Mouse (Mus musculus) layer of hippocampus, postnatal 36 days (tissue): ENCODE data around the gene Rragd. TPM values are rescaled to one million over a fixed set of nuclear protein-coding genes. Genes with fewer than 3 reads are reported as not detected.
"Not testable (repeated sequence)": the region's sequence is repeated elsewhere in the genome, so short reads cannot be mapped to it uniquely, and the experiment has no call there.

Experiments used
- DNase-seq, 2 experiments: peaks; one replicate each; pipeline ENCODE4 v3.0.0; 2022
- total RNA-seq, 2 experiments: library from RNA; stranded (reverse); gene quantifications; 2 replicates each; pipeline ENCODE4 v1.2.3; 2021

Rragd gene
- 10 to 100 TPM; 59.8 to 65.4 TPM for total RNA-seq

- peak in 1 of 2 experiments; percentile 12 for DNase-seq
Measured at GRCm38 (mm10) chr4:32982716-32983175, at the start of gene Rragd. TSS of gene Rragd (plus strand) at chr4:32983037.

DNA sequence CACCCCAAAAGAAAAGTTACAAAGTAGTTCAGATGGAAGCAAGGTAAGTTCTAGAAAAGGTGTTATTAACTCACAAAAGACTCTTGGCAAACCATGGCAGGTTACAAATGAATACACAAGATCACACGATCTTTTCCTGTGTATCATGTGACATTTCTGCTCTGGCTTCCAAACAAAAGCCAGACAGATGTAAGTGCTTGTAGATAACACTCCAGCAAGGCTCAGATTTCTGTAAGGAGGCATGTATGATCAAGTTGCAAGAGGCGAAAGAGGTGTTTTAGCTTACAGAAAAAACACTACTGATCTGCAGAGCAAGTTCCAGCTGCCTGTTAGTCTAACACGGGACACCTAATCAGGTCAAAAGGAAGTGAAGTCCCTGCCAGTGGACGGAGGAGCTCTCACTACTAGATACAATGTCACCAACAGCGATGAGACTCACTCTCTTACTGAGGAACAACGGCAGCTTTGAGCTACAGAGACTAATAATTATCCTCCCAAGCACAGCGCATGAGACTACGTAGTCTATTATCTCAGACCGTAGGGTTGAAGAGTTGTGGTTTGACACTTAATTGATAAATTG lies 46.0 kb upstream of the Rragd start:
- DNase-seq = no peak

DNA sequence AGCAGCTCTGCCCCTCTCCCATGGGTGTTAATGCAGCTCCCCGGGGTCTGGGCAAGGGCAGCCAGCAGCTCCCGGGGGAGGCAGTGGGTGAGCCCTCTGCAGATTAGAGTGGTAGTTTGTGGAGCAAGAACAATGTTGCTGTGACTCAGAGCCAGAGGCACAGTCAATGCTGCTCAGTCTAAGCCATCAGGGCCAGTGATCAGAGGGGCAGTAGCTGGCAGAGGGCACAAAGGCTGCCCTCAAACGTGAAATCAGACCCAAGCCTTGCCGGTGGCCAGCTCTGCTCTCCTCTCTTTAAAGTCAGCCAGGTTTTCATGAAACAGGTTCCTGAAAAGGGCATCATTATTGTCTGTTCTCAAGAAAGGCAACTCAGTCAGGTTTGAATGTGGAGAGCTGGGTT lies 43.3 kb upstream of the Rragd start:
- DNase-seq = peak in 1 of 2 experiments; percentile 31

GRCm38 (mm10) chr4:32939964-32940363 lies 42.9 kb upstream of the Rragd start:
- no peak for DNase-seq

DNA sequence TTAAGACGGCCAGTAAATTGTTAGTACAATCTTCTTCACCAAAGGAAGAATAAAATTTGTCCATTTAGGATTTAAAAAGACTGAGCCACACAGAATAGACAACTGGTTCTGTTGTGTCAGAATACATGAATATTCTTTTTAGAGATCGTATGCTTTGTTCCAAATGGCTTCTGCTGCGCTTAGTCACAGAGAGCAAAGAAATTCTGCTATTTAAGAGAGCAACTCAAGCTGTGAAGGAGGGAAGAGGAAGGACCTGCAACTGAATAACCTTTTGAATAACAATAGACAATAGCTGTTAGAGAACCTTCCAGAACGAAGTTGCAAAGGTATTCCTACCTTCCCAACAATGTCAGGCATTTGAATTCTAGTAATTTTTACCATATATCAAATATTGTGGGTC lies 41.9 kb upstream of the Rragd start:
- DNase-seq = no peak

DNA sequence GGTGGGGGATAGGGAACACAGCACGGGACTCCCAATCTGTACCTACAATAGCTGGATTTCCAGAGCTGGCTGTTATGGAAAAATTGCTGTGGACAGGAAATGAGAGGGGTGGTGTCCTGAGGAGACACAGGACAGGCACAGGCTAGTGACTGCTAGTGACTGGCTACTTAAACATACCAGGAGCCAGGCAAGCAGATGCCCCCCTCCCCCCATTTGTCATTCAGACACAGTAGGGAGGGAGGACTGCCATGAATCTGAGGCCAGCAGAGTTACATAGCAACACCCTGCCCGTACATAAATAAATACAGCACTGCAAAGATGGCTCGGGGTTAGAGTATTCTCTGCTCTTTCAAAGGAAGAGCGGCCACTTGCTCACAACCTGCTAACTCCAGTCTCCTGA lies 35.2 kb upstream of the Rragd start:
- no peak for DNase-seq

DNA sequence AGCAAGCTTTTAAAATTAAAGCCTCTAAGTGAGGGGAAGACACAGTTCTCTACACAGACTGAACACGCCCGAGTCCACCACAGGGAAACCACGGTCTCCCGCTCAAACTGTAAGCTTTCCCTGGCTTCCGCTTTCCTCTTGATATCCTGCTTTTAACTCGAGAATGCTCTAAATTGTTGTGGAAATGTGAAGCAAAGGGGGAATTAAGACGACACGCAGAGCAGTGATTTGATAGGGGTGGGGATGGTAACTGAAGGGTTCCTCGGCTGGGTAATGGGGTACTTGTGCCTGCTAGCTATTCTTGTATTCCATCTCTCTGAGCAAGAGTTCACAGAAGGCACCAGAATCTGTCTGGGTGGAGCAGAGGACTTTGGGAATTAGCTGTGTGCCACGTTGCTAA lies 34.1 kb upstream of the Rragd start:
- DNase-seq = no peak

DNA sequence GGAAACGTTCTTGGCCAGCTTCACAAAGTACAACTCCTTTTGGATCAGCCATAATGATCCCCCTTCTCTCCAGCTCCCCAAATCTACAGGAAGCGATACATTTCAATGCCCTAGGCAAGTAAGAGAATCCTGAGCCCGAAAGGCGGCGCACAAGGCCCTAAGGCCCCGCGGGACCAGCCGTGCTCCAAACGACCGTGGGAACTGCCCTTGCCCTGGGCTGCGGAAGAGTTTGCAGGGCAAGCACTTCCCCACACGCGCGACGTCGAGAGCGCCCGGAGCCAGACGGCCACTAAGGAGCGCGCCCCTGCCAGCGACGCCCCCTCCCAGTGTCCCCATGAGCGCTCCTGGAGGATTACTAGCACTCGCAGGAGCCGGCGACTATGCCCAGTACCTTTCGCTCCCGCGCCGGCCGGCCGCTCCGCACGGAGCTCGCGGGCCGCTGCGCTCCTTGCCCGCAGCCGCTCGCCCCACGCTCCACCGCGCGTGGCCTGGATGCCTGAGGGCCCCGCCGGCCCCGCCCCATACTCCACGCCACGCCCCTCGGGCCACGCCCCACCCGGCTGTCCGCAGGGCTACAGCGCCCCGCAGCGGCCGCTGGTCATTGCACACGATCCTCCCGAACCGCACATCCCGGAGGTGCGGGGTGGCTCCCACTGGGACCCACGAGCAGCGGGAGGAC lies 32.3 kb upstream of the Rragd start, which contains the start of gene Ankrd6:
TSS of gene Ankrd6 (minus strand) at position 486 of the 679 bp plus-strand sequence.
- DNase-seq = peak; percentile 82 to 86

- DNase-seq = no peak
Measured at GRCm38 (mm10) chr4:32951035-32951940, 31.5 kb upstream of the Rragd start.

- no peak for DNase-seq
Measured at GRCm38 (mm10) chr4:32952681-32953080, 30.2 kb upstream of the Rragd start.

GRCm38 (mm10) chr4:32956423-32956822 lies 26.4 kb upstream of the Rragd start:
- DNase-seq = no peak

DNA sequence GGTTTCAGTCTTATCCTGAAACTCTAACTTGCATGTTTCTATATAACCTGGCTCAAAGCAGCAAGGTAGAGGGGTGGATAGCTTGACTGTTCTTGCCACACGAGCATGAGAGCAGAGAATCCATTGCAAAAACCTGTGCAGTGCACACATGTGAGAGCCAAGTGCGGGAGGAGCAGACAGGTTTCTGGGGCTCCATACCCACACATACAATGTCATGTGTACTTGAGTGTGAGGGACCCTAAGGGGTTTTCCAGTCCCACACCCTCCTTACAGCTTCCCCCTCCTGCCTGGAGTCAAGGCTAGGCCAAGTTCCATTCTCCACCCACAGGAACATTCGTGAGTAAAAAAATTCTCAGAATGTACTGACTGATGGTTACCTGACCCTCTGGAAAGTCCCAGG lies 21.4 kb upstream of the Rragd start:
- DNase-seq = no peak

- DNase-seq = not testable (repeated sequence)
Measured at GRCm38 (mm10) chr4:32964619-32965018, 18.2 kb upstream of the Rragd start.

GRCm38 (mm10) chr4:32977331-32977730 lies 5.5 kb upstream of the Rragd start:
- DNase-seq = no peak

DNA sequence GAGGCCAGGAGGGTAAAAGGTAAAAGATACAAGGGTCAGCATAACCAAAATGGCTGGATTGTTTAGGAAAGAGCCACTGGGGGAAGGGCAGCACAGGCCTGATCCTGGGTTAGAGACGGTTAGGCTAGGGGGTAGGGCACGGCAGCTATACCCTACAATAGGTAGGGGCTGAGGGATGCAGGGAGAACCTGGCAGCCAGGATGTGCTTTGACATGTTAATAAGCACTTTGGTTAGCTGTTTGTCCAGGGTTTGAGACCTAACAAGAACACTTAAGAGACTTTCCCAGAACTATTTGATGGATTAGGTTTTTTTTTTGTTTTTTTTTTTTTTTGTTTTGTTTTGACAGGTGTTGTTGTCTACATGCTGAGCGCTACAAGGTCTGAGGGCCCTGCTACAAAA lies 2.8 kb upstream of the Rragd start:
- DNase-seq = no peak

GRCm38 (mm10) chr4:32981617-32982016 lies 1.2 kb upstream of the Rragd start:
- DNase-seq = no peak

DNA sequence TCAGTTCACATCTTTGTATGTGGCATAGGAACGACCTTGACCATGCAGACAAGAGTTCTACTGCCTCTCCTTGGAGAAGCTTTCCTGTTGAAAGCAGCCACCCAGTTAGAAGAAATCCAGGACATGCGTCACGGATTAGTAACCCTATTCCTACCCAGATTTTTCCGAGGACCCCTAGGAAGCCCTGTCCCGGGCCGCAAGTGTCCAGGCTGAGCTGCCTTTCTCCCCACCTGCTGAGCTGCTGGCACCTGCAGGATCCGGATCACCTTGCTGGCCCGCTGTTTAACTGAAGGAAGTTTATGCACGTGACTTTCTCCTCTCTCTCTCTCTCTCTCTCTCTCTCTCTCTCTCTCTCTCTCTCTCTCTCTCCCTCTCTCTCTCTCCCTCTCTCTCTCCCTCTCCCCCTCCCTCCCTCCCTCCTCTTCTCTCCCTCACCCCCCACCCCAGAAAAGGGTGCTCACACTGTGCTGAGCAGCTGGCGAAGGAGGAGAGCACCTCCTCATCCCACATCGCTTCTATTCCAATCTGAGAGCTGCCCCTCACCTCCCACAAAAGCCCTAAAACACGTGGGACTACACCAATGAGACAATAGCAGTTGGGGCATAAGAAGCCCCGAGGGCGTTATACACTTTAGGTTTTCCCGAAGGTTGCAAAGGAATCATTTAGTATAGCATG lies 659 bp upstream of the Rragd start:
- no peak for DNase-seq

DNA sequence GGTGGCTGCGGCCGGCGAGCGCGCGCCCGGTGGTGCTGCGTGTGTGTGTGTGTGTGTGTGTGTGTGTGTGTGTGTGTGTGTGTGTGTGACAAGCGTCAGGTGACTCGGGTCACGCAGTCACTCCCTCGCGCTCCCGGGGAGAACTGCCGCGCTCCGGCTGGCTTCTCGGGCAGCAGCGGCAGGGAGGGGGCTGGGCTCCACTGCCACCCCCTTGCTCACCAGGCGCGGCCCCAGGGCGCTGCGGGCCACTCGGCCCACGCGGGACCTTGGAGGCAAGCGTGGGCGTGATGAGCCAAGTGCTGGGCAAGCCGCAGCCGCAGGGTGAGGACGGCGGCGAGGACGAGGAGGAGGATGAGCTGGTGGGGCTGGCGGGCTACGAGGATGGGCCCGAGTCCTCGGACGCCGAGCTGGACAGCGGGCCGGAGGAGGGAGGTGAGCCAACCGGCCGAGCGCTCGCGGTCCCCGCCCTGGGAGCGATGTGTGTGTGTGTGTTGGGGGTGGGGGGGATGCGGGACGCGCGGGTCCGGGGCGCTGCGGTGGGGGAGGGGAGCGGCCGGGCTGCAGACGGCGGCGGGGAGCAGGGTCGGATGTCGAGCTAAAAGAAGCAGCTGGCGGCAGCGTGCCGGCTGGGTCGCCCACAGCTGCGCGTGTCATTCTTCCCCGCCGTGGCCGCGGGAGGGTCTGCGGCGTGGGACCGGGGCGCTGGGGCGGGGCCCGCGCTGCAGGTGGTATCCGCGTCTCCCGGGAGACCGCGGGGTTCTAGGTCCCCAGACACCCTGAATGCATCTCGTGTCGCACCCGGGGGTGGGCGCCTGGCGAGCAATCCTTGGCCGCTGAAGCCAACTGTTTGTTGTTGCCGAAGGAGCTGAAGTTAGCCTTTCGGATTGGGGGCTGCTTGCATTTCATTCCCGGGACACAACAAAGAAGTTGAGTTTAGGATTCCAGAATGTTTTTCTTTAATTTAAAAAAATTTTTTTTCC lies 629 bp downstream of the Rragd start:
- DNase-seq = peak; percentile 41 to 56

DNA sequence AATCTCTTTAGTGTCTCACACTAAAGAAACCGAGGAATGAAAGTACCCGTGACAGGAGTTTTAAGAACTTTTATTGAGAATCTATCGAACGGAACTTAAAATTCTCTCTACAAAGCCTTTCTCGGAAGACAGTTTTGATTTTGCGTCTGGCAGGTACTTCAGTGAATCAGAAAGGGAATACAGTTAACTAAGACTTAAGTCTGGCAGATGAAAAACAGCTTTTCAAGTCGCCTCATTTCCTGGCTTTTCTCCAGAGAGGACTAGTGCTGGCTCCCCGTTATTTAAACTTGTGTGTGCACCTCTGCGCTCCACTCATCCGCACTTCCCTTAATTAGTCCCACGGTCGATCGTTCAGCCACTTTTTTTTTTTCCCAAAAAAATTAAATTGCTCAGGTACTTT lies 1.4 kb downstream of the Rragd start:
- no peak for DNase-seq

DNA sequence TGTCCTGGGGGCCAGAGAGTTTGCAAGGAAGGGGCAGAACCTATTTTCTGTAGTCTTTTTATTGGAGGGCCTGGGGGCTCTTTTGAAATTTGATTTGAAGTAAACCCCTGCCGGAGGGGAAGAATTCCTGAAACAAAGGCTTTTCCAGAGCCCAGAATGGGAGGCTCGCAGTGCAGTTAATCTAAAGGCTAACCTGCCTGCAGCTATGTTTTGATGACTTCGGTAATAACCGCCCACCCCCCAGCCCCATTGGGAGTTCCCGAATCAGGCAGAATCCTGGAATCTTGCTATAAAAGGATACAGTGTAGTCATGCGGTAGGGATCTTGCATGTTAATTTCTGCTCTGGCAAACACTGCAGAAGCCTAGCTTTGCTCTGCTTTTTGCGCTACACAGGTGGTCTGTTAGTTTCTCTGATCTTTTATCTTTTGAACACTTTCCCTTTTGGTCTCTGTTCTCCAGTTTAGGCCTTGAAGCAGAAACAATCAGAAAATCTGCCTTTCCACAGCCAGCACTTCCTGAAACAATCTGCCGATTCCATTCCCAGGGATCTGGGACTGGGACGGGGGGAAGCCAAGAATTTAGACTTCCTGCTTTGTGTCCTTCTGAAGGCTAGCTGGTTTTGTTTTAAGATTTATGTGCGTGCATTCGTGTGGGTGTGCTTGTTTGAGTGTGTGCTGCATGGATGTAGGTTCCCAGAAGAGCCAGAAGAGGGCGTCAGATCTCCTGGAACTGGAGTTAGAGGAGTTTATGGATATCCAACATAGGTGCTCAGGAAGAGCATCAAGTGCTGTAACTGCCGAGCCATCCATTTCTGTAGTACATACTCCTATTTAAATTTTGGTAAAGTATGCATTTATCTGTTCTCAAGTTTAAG lies 2.2 kb downstream of the Rragd start:
- no peak for DNase-seq
